ENCODE assay signal across 10 mouse cellular contexts in the genomic region with DNA sequence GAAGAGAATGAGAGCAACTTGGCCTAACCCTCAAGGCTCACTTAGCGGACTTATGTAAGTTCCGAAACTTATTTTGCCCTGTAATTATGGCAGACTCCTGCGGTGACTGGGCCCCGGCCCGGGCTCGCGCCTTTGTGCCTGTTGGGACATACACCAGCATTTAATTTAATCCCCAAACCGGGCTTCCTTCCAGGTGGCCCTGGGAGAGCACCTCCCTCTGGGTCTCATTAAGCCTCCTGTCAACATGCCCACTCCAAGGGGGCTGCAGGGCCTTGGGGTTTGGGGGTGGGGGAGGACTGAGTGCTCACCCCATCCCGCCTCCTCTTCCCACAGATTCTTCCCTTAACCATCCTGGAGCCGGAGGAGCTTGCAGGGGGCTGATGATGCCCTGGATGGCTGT. TPM values are rescaled to one million over a fixed set of nuclear protein-coding genes. Genes with fewer than 3 reads are reported as not detected.
DNase-seq lines count a peak whose midpoint lies in the region; ATAC-seq lines count a peak whose summit lies in the region.
"Had no signal": no experiment of that assay in that cellular context is flagged by ENCODE, and none has a peak within 500 bp of the region (broad histone marks: within the 10 kb centered on the region; RNA-seq: fewer than 3 reads in every experiment).

No protein-coding gene starts in this region.

- no peak overlapping the region for H3K27ac ChIP-seq in forebrain, embryonic 13.5 days
- H3K27ac ChIP-seq in forebrain, embryonic 11.5 days (ENCODE audit: low read depth, low read length), result no peak overlapping the region
- no peak overlapping the region for H3K27ac ChIP-seq in forebrain, embryonic 16.5 days (ENCODE audit: low read length)
- H3K27ac ChIP-seq in midbrain, embryonic 14.5 days (replicated peaks; ENCODE audit: low read depth, low read length), result no peak overlapping the region

- no peaks in the 10 kb centered on the region for H3K27me3 ChIP-seq in forebrain, embryonic 13.5 days
- H3K27me3 ChIP-seq in forebrain, embryonic 11.5 days (ENCODE audit: control insufficient read depth, insufficient read depth, low read length), result no peaks in the 10 kb centered on the region
- H3K27me3 ChIP-seq in forebrain, embryonic 16.5 days (replicated peaks; ENCODE audit: control insufficient read depth, insufficient read depth, low read length), result no peaks in the 10 kb centered on the region
- H3K27me3 ChIP-seq in midbrain, embryonic 14.5 days (ENCODE audit: control insufficient read depth, insufficient read depth, low read length), result no peaks in the 10 kb centered on the region

- intact Hi-C loops in left cerebral cortex, postnatal 14 days (cut with DNase I), result no loop called here

- H3K4me1 ChIP-seq in forebrain, embryonic 13.5 days, result peaks cover 19% of the 10 kb centered on the region
- no peaks in the 10 kb centered on the region for H3K4me1 ChIP-seq in forebrain, embryonic 11.5 days (replicated peaks; ENCODE audit: control insufficient read depth, insufficient read depth, low read length)
- peaks cover 16% of the 10 kb centered on the region; the same call in 1 of the 2 replicates for H3K4me1 ChIP-seq in forebrain, embryonic 16.5 days (replicated peaks; ENCODE audit: control insufficient read depth, insufficient read depth, low read length)
- H3K4me1 ChIP-seq in midbrain, embryonic 14.5 days (ENCODE audit: control insufficient read depth, insufficient read depth, low read length), result no peaks in the 10 kb centered on the region

- H3K9ac ChIP-seq in forebrain, embryonic 13.5 days, result no peak overlapping the region
- H3K9ac ChIP-seq in forebrain, embryonic 11.5 days (ENCODE audit: low read length), result no peak overlapping the region
- no peak overlapping the region for H3K9ac ChIP-seq in forebrain, embryonic 16.5 days (replicated peaks; ENCODE audit: low read depth, low read length)
- H3K9ac ChIP-seq in midbrain, embryonic 14.5 days (replicated peaks; ENCODE audit: low read length), result no peak overlapping the region
- H3K9ac ChIP-seq: lung, embryonic 14.5 days had no signal

- 28% methylated on average over 10 of the region's 10 CpGs for WGBS in forebrain, embryonic 13.5 days
- 60% methylated on average over 10 of the region's 10 CpGs for WGBS in forebrain, embryonic 11.5 days
- 17% methylated on average over 10 of the region's 10 CpGs for WGBS in forebrain, embryonic 16.5 days
- WGBS in midbrain, embryonic 14.5 days, result 63% methylated on average over 10 of the region's 10 CpGs

- no peaks in the 10 kb centered on the region for H3K36me3 ChIP-seq in forebrain, embryonic 13.5 days (ENCODE audit: poor library complexity, severe bottlenecking)
- no peaks in the 10 kb centered on the region for H3K36me3 ChIP-seq in forebrain, embryonic 11.5 days (ENCODE audit: control insufficient read depth, insufficient read depth, low read length)
- no peaks in the 10 kb centered on the region for H3K36me3 ChIP-seq in forebrain, embryonic 16.5 days (ENCODE audit: control insufficient read depth, insufficient read depth)
- H3K36me3 ChIP-seq in midbrain, embryonic 14.5 days (ENCODE audit: control insufficient read depth, insufficient read depth, low read length), result no peaks in the 10 kb centered on the region

- no peak overlapping the region for H3K4me3 ChIP-seq in forebrain, embryonic 13.5 days
- H3K4me3 ChIP-seq in forebrain, embryonic 11.5 days (ENCODE audit: low read depth, low read length), result no peak overlapping the region
- H3K4me3 ChIP-seq in forebrain, embryonic 16.5 days (replicated peaks; ENCODE audit: low read length), result no peak overlapping the region
- H3K4me3 ChIP-seq in midbrain, embryonic 14.5 days (replicated peaks; ENCODE audit: low read depth, low read length), result no peak overlapping the region

- peak; percentile 50 for ATAC-seq in forebrain, embryonic 13.5 days
- ATAC-seq in forebrain, embryonic 11.5 days (replicated peaks; ENCODE audit: low FRiP score), result no peak
- peak; percentile 74 for ATAC-seq in forebrain, embryonic 16.5 days
- ATAC-seq in midbrain, embryonic 14.5 days (ENCODE audit: low FRiP score, low TSS enrichment), result no peak; the same call in 1 of the 2 replicates

- no peak for DNase-seq in forebrain, embryonic 11.5 days (ENCODE audit: low spot score)
- DNase-seq in left cerebral cortex, postnatal 14 days (ENCODE audit: low spot score in 2 of 2), result peak; percentile 20 to 29
- no peak for DNase-seq in left cerebral cortex, adult 18-20 months (ENCODE audit: low spot score in 2 of 2)
- DNase-seq in midbrain, embryonic 14.5 days, result peak; percentile 31
- no peak for DNase-seq in adrenal gland, adult 8-10 months
- DNase-seq in urinary bladder, adult 2 months (ENCODE audit: low spot score), result no peak
- DNase-seq: heart, adult 11 months; lung, embryonic 14.5 days had no signal

- H3K9me3 ChIP-seq in forebrain, embryonic 13.5 days (replicated peaks), result no peaks in the 10 kb centered on the region
- H3K9me3 ChIP-seq in forebrain, embryonic 11.5 days (ENCODE audit: control insufficient read depth, low read length), result no peaks in the 10 kb centered on the region
- H3K9me3 ChIP-seq in forebrain, embryonic 16.5 days (ENCODE audit: control insufficient read depth, low read length), result no peaks in the 10 kb centered on the region
- H3K9me3 ChIP-seq in midbrain, embryonic 14.5 days (ENCODE audit: control insufficient read depth, low read length), result no peaks in the 10 kb centered on the region

- no peak overlapping the region for H3K4me2 ChIP-seq in forebrain, embryonic 13.5 days
- H3K4me2 ChIP-seq in forebrain, embryonic 11.5 days (ENCODE audit: low read depth, low read length, severe bottlenecking), result no peak overlapping the region
- no peak overlapping the region for H3K4me2 ChIP-seq in forebrain, embryonic 16.5 days (ENCODE audit: low read length)
- no peak overlapping the region for H3K4me2 ChIP-seq in midbrain, embryonic 14.5 days (ENCODE audit: low read length)
- H3K4me2 ChIP-seq: lung, embryonic 14.5 days had no signal

RNA-seq across cellular contexts. Expression of a gene that starts 37.8 kb away (rescaled TPM):
- 68.2 and 73.1 TPM in 2 replicates for polyA plus RNA-seq in forebrain, embryonic 13.5 days (2015; fragmentation: Nextera tagmentation; extraction: Ambion mirVana)
- 44.2 and 49.3 TPM in 2 replicates for polyA plus RNA-seq in forebrain, embryonic 11.5 days (2014; fragmentation: Nextera tagmentation; extraction: Ambion mirVana)
- total RNA-seq in left cerebral cortex, postnatal 14 days (2021), result 100 to 1,000 TPM; 159 to 165 TPM
- 100 to 1,000 TPM; 134 to 137 TPM for total RNA-seq in left cerebral cortex, adult 18-20 months (2021)
- polyA plus RNA-seq in forebrain, embryonic 16.5 days (2015; fragmentation: Nextera tagmentation; extraction: Ambion mirVana), result 98.6 and 107 TPM in 2 replicates
- polyA plus RNA-seq in midbrain, embryonic 14.5 days (2014; fragmentation: Nextera tagmentation; extraction: Ambion mirVana), result 94.1 and 94.3 TPM in 2 replicates
- 100 to 1,000 TPM; 468 to 562 (median 518) TPM for total RNA-seq in adrenal gland, adult 8-10 months (2022)
- polyA plus RNA-seq in urinary bladder, adult 2 months (2012; rRNA removed), result 55.0 and 73.2 TPM in 2 replicates

Comparison
In these comparisons a context has a peak if more than half of its experiments do, and no peak if none do; other contexts are left out.
1. ATAC-seq: peak in forebrain, embryonic 13.5 days (single experiment) and forebrain, embryonic 16.5 days (single experiment); none in forebrain, embryonic 11.5 days (single experiment) and midbrain, embryonic 14.5 days (single experiment).
2. DNase-seq: peak in left cerebral cortex, postnatal 14 days (2 of 2) and midbrain, embryonic 14.5 days (single experiment); none in forebrain, embryonic 11.5 days (single experiment), left cerebral cortex, adult 18-20 months (0 of 2), adrenal gland, adult 8-10 months (single experiment) and urinary bladder, adult 2 months (single experiment).